Comparison of ENCODE assay signal across 12 mouse cellular contexts in genomic region chrX:77579964-77580363, GRCm38 (mm10).
A peak's percentile ranks its signal among the peaks of the same experiment; 100 is the strongest.
DNase-seq lines count a peak whose midpoint lies in the region; ATAC-seq and TF ChIP-seq lines count a peak whose summit lies in the region.
"Had no signal": no experiment of that assay in that cellular context is flagged by ENCODE, and none has a peak within 500 bp of the region (broad histone marks: within the 10 kb centered on the region; RNA-seq: fewer than 3 reads in every experiment).

No protein-coding gene starts in this region.

- H3K36me3 ChIP-seq in thymus, adult 2 months (ENCODE audit: control insufficient read depth, insufficient read depth, low read length): no peaks in the 10 kb centered on the region
- H3K36me3 ChIP-seq: embryonic facial prominence, embryonic 15.5 days; hindbrain, embryonic 15.5 days; midbrain, embryonic 12.5 days had no signal

- WGBS in thymus, adult 2 months: 1% methylated on average over 4 of the region's 4 CpGs

- no peak overlapping the region for H3K4me3 ChIP-seq in thymus, adult 2 months (ENCODE audit: control insufficient read depth, insufficient read depth, low read length)
- H3K4me3 ChIP-seq: embryonic facial prominence, embryonic 15.5 days; hindbrain, embryonic 15.5 days; midbrain, embryonic 12.5 days had no signal

- H3K27me3 ChIP-seq in thymus, adult 2 months (ENCODE audit: control insufficient read depth, insufficient read depth, low read length): no peaks in the 10 kb centered on the region
- H3K27me3 ChIP-seq: embryonic facial prominence, embryonic 15.5 days; hindbrain, embryonic 15.5 days; midbrain, embryonic 12.5 days had no signal

- H3K4me1 ChIP-seq in thymus, adult 2 months (replicated peaks; ENCODE audit: control insufficient read depth, insufficient read depth, low read length): no peaks in the 10 kb centered on the region; the same call in 1 of the 2 replicates
- H3K4me1 ChIP-seq: embryonic facial prominence, embryonic 15.5 days; hindbrain, embryonic 15.5 days; midbrain, embryonic 12.5 days had no signal

- DNase-seq in thymus, adult 2 months: peak; percentile 11
- DNase-seq in thymus, postnatal 10 days (ENCODE audit: low spot score in 2 of 2): no peak
- peak; percentile 29 for DNase-seq in skeletal muscle tissue, adult 2 months (ENCODE audit: low read depth, low spot score)
- DNase-seq in layer of hippocampus, postnatal 36 days: no peak
- DNase-seq in adrenal gland, adult 2 months: no peak
- DNase-seq: cerebellum, adult 18-20 months; retina, postnatal 1 day had no signal

- no peak for TF ChIP-seq CTCF in thymus, adult 2 months (IDR thresholded peaks at IDR 0.05; ENCODE audit: borderline replicate concordance, control insufficient read depth, extremely low read depth, insufficient read depth, low read length, poor library complexity)

- ATAC-seq in common myeloid progenitor, adult 5-6 weeks (replicated peaks; ENCODE audit: low read depth, poor library complexity, severe bottlenecking): peak; percentile 76
- peak; percentile 66 to 71; a peak in 3 of 4 replicates for ATAC-seq in hematopoietic stem cell, adult 5-6 weeks (replicated peaks in 1 of 2; ENCODE audit: insufficient read depth in 1 of 2, low FRiP score in 2 of 2, low TSS enrichment in 1 of 2, low read depth in 1 of 2, poor library complexity in 2 of 2, severe bottlenecking in 2 of 2)

- no peak for TF ChIP-seq POLR2A in thymus, adult 2 months (IDR thresholded peaks at IDR 0.05; ENCODE audit: control insufficient read depth, extremely low read depth, insufficient read depth, low read length, poor library complexity)

- H3K27ac ChIP-seq in thymus, adult 2 months (ENCODE audit: control insufficient read depth, insufficient read depth, low read length): no peak overlapping the region
- H3K27ac ChIP-seq: embryonic facial prominence, embryonic 15.5 days; hindbrain, embryonic 15.5 days; midbrain, embryonic 12.5 days had no signal

Comparison
In these comparisons a context has a peak if more than half of its experiments do, and no peak if none do; other contexts are left out.
1. DNase-seq: peak in thymus, adult 2 months (single experiment) and skeletal muscle tissue, adult 2 months (single experiment); none in thymus, postnatal 10 days (0 of 2), layer of hippocampus, postnatal 36 days (0 of 2) and adrenal gland, adult 2 months (single experiment).